Mouse (Mus musculus) thymus, postnatal 36 days (tissue): ENCODE measurements around the gene Slc25a26.

Experiments
- DNase-seq, 2 experiments: peaks; one replicate each; pipeline ENCODE4 v3.0.0; 2022; ENCODE audit warnings: mixed read lengths in 2 of 2

Gene Slc25a26

DNA sequence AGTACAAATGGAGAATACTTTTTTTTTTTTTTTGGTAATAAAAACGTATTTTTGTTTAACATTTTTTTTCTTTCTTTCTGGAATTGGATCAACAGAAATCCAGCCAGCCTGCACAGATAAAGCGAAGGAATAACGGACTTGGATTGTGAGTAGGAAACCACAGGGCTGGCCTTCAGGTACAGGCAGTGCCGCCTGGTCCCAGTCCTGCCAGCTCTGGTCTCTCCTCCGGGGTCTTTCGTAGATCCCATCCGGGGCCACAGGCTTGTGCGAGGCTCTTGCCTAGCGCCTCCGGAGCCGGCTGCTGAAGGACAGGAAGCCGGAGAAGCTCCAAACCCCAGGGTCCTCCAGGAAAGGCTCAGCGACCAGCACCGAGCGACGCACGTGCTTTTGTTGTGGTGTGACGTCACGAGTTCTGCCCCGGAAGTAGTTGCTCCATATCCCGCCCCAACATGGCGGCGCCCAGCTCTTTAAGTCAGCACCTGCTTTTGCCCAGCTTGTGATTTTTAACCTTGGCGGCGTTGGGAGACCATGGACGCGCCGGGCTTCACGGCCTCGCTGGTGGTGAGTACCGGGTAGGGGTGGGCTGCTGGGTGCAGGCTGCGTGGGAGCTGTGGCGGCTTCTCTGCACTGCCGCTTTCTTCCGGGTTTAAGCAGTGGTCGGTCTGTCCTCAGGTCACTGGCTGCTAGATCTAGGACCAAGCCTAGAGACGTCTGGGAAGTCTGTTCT, at the start of gene Slc25a26:
TSS of gene Slc25a26 (plus strand) at position 435 of the 727 bp plus-strand sequence.
- DNase-seq: peak; percentile 82 to 83

DNA sequence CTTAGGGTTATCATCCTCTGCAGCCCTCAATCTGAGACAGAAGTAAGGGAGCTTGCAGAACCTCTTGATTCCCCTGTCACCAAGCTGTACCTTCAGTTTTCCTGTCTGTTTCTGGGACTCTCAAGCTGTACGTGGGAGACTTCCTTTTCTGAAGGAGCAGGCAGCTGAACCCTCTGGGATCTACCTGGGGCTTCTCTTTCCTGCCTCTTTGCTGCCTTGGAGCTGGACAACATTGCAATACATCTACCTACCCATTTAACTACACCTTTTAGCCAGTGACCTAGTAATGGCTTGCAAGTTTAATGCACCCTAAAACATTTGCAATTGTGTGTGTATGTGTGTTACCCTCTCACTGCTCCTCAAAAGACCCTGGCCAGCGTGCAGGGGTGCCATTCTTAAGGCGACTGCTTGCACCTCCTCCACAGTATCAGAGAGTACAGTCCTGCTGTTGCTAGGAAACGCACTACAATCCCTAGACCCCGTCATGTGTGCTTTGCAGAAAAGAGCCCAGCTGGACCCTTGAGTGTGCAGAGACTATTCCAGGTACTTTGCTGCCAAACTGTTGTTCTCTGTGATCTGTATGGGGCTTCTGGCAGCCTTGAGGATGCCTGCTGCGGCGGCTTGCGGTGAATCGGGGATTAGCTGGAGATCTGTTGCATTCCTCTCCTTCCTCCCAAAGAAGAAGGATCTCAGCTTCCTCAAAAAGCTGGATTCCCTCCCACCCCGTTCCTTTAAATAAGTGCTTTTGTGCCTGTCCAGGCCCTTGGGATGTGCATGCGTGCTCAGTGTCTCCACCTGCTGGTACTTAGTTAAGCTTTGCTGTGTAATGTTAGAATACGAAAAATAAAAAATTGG, 35.9 kb upstream of the Slc25a26 start:
- DNase-seq: no peak

DNA sequence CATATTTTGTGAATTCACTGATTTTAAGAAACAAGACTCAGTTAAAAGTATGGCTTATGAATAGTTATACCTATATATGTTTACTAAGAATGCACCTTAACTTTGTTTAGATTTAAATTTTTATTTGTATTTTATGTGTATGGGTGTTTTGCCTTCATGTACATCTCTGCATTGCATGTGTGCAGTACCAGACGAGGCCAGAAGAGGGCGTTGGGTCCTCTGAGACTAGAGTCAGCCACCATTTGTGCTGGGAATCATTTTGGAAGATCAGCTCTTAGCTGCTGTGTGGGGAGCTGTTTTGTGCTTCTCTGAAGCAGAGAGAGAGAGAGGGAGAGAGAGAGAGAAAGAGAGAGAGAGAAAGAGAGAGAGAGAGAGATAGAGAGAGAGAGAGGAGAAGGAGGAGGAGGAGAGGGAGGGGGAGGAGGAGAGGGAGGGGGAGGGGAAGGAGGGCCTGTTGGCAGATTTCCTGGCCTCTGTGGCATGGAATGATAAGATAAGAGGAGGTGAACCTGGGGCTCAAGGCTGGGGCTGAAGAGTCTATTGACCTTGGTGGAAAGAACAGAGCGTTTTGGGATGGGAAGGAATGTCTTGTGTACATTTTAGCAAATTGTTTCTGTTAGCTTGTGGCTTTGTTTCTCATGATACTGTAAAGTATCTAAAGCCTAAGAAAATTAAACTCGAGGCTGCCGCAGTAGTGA, 33.5 kb upstream of the Slc25a26 start:
- DNase-seq: peak; percentile 8 to 12

DNA sequence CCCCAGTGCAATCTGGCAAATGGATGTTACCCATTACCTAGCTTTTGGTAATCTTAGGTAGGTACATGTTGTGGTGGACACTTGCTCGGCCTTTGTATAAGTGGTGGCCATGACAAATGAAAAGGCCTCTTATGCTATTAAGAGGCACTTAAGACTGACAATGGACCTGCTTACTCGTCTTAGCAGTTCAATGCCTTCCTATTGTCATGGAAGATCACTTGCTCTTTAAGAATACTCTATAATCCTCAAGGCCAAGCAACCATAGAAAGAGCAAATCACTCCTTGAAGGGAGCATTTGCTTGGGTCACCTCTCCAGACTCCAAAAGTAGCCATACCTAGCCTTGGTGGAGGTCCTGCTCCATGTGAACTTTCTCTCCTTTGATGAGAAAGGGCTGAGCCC, 7.4 kb upstream of the Slc25a26 start:
- no peak for DNase-seq

DNA sequence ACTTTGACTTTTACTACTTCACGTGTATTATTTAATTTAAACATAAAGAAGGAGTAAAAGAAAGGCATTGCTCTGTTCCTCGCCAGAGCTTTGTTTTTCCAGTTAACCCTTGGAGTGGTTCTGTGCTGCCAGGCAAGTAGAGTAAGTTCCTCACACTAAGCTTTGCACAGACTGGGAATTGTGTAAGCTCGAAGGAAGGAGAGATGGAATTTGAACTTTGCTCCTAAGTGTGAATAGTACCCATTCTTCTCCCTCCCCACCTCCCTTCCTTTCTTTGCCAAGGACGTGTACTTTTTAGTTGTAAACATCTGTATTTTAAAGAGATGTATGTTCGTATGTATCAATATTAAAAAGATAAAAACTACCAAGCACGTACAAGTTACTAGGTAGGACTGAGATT, 3.8 kb downstream of the Slc25a26 start:
- DNase-seq: no peak

DNA sequence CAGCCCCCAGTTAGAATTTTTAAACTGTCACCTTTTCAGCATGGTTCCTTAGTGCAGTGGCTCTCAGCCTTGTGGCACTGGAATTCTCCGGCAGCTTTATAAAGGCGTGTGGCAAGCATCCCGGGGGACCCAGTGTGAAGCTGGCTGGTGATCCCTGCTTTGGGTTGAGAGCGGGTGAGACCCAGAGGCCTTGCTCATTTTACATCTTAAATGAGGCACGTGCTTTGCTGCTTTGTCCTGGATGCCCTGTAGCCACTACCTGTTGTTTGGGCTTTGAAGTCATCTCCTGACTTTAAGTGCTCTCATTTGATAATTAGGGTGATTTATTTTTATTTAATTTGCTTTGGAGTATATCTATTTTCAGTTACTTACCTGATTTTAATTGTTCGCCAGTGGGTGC, 7.8 kb downstream of the Slc25a26 start:
- DNase-seq: no peak

DNA sequence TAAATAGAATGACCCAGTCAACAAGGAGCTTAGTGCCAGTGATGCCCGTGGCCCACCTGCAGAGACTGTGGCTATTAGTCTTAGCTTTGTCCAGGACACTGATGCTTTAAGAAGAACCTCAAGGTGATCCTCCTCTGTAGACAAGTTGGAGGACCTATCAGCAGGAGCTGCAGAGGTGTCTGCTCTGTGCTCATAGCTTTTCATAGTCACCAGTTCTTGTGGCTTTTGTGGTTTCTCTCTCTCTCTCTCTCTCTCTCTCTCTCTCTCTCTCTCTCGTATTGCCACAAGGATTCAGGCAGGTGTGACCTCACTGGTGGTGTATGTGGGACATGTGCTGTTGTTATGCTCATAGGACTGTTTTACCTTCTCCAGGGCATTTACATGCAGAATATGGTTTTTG, 8.7 kb downstream of the Slc25a26 start:
- peak; percentile 10 to 12 for DNase-seq

DNA sequence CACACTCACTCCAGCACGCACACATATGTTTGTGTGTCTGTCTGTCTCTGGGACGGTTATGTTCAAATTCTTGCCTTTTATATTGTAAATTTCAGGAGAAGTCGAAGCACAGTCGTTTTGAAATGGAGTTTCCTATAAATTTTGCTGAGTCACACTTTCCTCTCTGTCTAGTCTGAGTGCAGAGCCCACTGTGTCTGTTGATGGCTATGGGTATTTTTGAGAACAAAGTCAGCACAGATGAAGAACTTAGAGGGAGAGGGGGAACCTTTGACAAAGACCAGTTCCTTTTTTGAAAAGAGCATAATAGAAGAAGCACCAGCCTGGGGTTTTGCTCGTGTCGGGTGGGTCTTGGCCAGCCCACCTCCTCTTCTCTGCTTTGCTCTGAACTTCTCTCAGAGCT, 9.1 kb downstream of the Slc25a26 start:
- no peak for DNase-seq

DNA sequence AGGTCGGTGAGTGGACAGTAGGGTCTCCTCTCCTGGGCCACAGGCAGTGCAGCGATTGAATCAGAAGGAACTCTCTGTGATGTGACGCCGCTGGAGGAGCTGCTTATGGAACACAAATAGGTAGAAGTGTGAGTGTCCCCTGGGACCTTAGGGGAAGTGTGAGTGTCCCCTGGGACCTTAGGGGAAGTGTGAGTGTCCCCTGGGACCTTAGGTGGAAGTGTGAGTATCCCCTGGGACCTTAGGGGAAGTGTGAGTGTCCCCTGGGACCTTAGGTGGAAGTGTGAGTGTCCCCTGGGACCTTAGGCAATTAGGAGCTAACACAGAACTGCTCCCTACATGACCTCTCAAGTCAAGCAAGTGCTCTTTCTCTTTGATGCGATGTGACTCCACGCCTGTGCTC, 18.0 kb downstream of the Slc25a26 start:
- no peak for DNase-seq

DNA sequence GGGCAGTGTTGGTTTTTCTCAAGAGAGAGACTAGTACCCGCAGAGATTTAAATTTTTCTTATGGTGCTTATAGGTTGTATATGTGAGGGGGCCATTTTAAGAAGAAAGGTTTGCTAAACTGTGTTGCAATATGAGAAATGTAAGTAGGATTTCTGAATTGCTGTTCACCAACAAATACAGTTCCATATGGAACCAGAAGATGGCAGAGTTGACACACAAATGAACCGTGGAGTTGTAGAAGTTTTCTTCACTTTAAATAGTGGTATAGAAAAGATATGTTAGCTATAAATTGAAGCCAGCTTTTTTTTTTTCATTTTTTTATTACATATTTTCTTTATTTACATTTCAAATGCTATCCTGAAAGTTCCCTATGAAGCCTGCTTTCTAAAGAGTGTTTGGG, 24.2 kb downstream of the Slc25a26 start:
- no peak for DNase-seq

DNA sequence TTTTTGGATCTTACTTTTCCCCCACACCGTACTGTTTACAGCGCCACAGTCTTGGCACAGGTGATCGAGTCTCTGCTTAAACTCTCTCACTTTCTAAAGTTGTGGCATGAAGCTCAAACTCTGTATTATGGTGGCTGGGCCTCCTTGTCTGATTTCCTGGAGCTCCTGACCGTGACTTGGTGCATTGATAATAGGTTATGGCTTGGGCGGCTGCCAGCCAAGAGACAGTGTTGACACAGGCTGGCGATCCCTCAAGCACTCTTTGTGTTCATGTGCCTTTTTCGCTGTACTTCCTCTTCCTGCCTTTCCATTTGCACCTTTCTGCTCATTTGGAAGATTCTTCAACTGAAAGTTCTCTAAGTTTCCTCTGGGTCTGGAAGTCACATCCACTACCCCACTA, 30.6 kb downstream of the Slc25a26 start:
- no peak for DNase-seq

DNA sequence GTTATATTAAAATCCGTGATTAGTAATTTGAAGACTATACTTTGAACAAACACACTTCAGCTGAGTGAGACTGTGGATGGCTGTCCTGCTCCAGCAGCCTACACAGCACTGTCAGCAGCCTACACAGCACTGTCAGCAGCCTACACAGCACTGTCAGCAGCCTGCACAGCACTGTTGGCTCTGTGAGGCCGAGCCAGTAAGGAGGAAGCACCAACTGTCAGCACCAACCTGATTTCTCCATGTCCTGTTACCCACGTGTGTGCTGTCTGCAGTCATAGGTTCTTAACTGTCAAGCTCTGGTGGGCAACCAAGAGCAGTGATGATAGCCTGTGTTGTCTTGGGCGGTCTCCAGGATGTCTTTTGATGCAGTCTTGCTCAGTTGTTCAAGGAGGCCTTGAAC, 32.0 kb downstream of the Slc25a26 start:
- DNase-seq: no peak

DNA sequence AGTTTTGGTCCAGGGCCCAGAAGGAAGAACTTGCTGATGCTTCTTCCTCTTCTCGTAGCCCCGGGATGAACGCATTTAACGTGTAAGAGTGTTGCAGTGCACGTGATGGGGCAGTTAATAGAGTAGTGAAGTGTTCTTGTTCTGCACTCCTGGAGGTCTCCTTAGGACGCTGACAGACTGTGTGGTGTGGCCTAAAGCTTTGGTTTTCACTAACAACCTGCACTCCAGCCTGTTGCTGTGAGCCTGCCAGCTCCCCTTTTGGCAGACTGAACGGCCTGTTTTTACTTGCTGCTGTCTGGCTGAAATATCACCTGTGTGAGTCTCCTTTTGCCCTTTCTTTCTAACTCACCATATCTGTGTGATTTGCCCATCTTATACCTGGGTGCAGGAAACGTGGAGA, 36.3 kb downstream of the Slc25a26 start:
- DNase-seq: no peak

DNA sequence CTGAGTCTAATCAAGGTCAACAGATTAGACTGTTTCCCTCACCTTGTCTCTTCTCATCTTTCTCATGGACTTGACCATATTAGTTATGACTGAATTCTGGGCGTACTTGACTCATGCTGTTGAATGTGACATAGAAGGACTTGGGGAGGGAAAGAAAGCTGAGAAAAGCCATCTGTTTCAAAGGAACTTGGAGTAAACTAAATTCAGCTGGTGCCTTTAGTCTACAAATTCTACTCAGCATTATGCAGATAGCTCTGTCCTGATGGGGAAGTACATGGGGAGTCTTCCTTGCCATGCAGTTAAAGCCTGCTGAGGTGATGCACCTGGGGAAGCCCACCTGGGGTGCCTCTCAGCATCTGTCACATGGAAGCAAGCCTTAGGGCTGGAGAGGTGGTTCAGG, 37.5 kb downstream of the Slc25a26 start:
- no peak for DNase-seq

DNA sequence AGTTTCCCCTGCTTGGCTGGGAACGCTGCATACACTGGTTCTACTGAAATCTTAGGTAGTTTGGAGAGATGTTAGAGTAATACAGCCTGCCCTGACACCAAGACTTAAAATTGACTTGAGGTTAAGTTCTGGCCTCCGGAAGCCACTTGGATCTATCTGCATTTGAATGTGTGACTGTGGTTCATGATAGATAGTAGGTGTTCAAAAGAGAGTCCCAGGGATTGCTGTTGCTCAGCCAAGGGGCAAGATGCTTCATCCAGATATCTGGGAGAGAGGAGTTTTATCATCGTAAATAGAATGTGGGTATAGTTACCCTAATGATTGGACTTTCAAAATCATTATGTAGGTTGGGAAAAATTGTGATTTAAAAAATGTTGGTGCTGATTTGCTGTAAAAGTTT, 40.0 kb downstream of the Slc25a26 start:
- no peak for DNase-seq

DNA sequence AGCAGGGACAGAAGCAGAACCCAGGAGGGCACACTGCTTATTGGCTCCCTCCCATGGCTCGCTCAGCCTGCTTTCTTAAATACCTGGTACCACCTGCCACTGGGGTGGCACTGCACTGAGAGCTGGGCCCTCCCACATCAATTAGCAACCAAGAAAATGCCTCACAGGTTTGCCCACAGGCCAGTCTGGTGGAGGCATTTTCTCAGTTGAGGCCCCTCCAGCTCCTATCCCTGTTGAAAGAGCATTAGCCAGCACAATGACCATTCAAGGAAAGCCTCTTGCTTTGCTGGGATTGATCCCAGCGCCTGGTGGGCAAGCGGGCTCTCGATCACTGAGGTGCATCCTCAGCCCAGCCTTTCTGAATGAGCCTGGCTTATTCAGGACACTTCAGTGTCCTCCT, 40.5 kb downstream of the Slc25a26 start:
- DNase-seq: no peak

DNA sequence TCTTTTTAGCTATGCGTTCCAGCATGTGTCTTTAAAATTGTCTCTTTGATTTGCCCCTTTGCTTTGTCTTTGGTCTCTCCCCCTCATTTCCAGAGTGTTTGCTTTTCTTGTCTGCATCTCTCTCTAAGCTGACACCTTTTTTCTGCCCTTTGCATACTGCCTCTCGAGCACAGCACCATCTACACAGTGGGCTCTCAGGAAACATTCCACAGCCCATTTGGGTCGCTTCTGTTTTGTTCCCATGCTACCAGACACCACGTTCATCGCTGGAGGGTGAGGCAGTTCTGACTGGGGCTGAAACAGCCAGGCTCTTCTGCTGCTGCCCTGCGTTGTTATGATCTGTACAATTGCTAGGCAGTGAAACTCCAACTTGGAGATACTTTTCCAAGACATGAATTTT, 41.0 kb downstream of the Slc25a26 start:
- DNase-seq: no peak

DNA sequence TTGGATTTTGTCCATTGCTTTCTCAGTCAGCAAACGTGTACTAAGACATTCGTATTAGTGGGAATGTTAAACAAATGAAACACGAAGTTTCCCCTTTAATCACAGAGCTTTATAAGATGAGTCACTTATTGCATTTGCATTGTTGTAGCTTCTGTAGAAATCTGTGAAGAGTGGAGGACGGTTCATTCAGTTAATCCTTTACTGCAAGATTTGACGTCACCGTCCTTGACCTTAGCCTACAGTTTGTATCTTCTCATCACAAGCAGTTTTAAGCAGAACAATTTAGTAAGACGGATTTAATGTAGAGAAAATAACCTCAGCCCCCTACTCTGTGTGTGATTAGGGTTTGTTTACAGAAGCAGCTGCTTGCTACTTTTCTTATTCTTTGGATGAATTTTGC, 41.7 kb downstream of the Slc25a26 start:
- no peak for DNase-seq

DNA sequence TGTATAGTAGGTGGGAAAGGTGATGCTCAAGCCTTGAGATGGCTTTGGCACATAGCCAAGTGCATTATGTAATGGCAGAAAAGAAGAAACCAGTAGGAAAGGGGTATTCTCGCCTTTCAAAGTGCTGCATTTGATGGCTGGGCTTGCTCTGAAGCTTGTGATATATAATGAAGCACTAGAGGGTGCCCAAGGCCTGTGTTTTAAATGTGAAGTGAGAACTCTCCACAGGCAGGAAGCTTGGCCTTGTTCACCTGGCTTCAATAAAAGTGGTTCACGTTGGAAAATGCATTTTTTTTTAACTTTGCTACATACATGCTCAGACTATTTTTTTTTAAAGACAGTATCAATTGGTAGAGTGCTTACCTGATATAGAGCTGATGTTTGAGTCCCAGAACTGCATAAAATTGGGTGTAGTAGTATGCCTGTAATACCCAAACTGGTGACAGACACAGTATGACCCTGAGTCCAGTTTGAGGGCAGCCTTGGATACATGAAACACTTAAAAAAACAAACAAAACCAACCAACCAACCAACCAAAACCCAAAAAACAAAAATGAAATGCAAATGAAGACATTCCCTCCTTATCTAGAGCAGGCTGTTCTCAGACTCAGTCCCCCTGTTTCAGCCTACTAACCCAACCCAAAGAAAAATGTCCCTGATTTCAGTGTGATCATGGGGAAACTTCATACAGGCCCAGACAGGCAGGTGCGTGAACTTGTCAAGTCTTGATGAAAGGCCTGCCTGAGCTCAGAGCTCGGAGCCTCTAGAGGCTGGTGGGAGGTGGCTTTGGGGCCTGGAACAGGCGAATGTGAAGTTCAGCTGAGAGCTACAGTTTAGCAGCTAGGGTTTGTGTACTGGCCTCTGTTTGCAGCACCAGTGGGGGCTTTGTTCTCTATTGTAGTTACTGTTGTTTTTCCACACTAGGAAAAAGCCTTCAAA, 44.0 kb downstream of the Slc25a26 start:
- DNase-seq: peak; percentile 13 to 22

DNA sequence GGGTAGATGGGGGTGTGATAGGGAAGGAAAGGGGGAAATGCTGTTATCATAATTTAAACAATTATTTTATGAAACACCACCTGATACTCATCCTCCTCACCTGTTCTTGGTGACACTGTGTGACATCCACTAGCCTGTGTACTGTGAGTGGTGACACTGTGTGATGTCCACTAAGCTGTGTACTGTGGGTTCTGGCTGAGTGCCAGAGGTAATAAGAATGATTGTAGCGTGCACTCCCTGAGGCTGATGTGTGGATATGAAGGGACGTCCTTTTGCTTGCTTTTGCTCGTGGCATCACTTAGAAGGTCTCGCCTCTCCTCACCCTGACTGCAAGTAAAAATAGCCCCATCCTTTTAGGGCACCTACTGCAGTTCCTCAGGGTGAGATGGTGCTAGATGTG, 47.1 kb downstream of the Slc25a26 start:
- no peak for DNase-seq

DNA sequence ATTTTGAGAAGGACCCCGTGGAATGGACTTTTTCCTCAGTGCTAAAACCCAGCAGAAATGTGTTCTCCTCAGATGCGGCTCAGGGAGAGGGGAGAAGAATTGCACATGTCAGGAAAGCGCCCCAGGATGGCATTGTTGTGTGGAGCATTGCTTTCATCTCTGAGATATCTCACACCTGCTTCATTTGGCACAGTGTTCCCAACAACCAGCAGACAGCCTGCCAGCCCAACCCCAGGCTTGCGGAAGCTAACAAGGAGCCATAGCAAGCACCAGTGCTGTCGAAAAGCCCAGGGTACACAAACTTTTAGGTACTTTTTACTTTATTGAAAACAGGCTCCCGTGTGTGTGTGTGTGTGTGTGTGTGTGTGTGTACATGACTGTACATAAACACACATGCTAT, 50.2 kb downstream of the Slc25a26 start:
- no peak for DNase-seq

DNA sequence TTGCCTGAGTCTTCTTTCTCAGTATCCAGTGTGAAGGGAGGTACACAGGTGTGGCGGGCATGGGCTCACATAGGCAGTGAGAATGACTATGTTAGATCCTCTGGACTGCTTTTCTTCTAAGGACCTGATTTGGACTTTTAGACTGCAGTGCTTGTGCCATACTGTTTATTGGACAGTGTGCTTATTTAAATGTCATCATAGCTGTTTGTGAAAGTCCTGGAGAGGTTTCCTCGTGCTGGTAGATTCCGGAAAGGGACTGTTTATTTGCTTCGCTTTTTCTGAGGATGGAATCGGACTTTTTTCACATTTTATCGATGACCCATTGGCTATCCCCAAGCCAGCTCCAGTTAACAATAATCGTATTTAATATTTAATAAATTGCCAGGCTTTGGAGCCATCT, 50.7 kb downstream of the Slc25a26 start:
- DNase-seq: no peak

DNA sequence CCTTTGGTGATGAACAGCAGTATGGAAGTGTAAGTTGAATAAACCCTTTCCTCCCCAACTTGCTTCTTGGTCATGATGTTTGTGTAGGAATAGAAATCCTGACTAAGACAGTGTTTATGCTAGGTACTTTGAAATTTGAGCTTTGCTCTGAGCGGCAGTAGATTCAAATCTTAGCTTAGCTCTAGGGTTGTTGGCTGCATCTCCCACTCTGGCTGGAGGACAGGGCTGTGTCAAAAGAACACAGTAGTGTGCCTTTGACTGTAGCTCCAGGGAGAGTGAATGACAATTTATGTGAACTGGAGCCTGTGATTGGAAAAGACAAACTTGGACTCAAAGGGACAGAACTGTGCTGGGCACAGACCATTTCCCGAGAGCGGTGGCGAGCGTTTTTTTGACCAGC, 53.0 kb downstream of the Slc25a26 start:
- no peak for DNase-seq
